Mouse (Mus musculus) megakaryocyte, embryonic 14.5 days (primary cell): Measurements from ENCODE around the gene Gzmm. TPM values are rescaled to one million over a fixed set of nuclear protein-coding genes. Genes with fewer than 3 reads are reported as not detected.
A peak's percentile ranks its signal among the peaks of the same experiment; 100 is the strongest.

Experiments used
- H3K27me3 ChIP-seq: replicated peaks from 2 replicates; pipeline ENCODE3; 2012; ENCODE audit warnings: inconsistent platforms
- H3K36me3 ChIP-seq: replicated peaks from 2 replicates; pipeline ENCODE3; 2012; ENCODE audit warnings: low read length, inconsistent platforms, mixed read lengths
- H3K4me1 ChIP-seq: 2 replicates; pipeline ENCODE4 v1.6.1; 2012; ENCODE audit warnings: inconsistent platforms
- H3K4me3 ChIP-seq: replicated peaks from 2 replicates; pipeline ENCODE3; 2012; ENCODE audit warnings: moderate library complexity, mild to moderate bottlenecking, inconsistent platforms
- H3K9me3 ChIP-seq: 2 replicates; pipeline ENCODE4 v1.6.1; 2012; ENCODE audit warnings: inconsistent platforms
- FLI1 ChIP-seq: IDR thresholded peaks from 2 replicates; pipeline ENCODE4 v1.6.1; 2012; ENCODE audit warnings: low read length, inconsistent platforms, mixed read lengths
- GATA1 ChIP-seq: IDR thresholded peaks from 3 replicates; pipeline ENCODE4 v1.6.1; 2012; ENCODE audit warnings: mixed read lengths, low read length, inconsistent platforms, borderline replicate concordance
- polyA plus RNA-seq: library from polyadenylated mRNA; stranded (reverse); fragments of >175 nt; gene quantifications from 2 replicates; pipeline ENCODE4 v1.2.3, GENCODE M21; 2012; ENCODE audit warnings: low replicate concordance; ENCODE audit not compliant: insufficient read depth

Gene Gzmm
- polyA plus RNA-seq, 1 experiment: 2.2 TPM

DNA sequence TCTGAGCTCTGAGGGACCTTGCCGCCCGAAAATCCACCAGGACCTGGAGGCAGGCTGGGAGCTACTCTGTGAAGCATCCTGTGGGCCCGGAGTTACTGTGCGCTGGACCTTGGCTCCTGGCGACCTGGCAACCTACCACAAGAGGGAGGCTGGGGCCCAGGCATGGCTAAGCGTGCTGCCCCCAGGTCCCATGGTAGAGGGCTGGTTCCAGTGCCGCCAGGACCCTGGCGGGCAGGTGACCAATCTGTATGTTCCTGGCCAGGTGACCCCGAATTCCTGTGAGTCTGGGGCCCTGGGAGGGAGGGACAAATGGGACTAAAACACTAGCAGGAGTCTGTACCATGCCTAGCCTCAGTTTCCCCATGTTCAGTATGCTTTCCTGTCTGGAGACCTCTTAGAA, 22.3 kb upstream of the Gzmm start:
- Histone ChIP-seq H3K27me3 (peaks cover 20% of the 10 kb centered on the region), H3K36me3 (no peaks in the 10 kb centered on the region), H3K4me3 (no peak overlapping the region), H3K9me3 (no peaks in the 10 kb centered on the region), H3K4me1 (peaks cover 40% of the 10 kb centered on the region)
- TF ChIP-seq GATA1: no peak
- no peak for TF ChIP-seq FLI1

DNA sequence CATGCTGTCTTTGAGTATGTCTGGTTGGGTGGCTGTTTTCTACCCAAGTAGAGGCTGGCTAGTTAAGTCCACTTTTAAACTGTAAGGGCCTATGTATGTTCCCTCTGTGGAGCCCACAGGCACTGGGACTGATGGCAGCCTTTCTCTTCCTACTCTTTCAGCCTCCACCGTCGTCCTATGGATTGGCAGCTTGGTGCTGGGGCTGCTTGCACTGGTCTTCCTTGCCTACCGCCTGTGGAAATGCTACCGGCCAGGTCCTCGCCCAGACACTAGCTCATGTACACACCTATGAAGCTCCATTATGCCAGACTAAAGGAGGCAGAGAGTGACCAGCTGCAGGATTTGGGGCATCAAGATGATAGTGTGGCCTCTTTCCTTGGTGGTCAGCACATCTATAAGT, 20.7 kb upstream of the Gzmm start:
- Histone ChIP-seq H3K36me3 (peaks cover 12% of the 10 kb centered on the region), H3K4me1 (peaks cover 40% of the 10 kb centered on the region), H3K4me3 (no peak overlapping the region), H3K9me3 (no peaks in the 10 kb centered on the region), H3K27me3 (peaks cover 12% of the 10 kb centered on the region)
- TF ChIP-seq GATA1 (no peak), FLI1 (no peak)

DNA sequence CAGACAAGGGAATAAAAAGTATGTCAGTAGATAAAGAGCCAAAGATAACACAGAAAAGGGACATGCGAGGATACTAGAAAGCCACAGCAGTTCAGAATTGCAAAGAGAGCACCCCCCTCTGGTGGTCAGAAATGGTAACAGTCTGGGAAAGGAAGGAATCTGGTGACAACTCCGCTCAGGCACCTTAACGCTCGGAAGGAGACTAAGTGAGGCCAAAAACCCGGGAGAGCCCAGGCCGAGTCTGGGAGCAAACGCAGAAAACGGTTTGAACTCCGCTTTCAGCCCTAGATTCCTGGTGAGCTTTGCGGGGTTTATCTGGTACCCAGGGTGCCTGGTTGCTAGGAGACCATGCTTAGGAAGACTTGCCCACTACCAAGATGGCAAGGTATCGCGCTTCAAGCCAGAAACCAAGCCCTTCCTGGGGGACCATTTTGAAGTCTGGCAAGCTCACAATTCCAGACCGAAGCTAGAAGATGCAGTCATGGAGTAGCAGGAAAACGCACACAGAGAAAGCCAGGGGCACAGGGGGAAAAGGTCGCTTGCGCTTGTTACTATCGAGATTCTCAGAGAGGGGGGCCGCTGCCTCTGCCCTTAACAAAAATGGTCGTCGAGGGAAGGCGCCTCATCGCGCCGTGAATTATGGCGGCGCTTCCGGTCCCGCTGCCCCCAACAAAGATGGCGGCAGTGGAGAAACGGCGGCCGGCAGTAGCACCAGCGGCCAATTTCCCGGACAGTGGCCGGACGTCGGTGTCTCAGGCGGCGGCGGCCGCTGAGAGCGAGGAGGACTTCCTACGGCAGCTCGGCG, 19.8 kb upstream of the Gzmm start, which contains the start of gene Tpgs1:
Gene Tpgs1 (plus strand): TSS at position 599 of the 805 bp plus-strand sequence.
- no peak; the same call in 1 of the 2 replicates for TF ChIP-seq FLI1
- H3K4me1 ChIP-seq: peaks cover 37% of the 10 kb centered on the region
- no peaks in the 10 kb centered on the region for H3K9me3 ChIP-seq
- peak within 1 kb of the TSS; percentile 98 for H3K4me3 ChIP-seq
- peaks cover 12% of the 10 kb centered on the region for H3K27me3 ChIP-seq
- H3K36me3 ChIP-seq: peaks cover 21% of the 10 kb centered on the region

DNA sequence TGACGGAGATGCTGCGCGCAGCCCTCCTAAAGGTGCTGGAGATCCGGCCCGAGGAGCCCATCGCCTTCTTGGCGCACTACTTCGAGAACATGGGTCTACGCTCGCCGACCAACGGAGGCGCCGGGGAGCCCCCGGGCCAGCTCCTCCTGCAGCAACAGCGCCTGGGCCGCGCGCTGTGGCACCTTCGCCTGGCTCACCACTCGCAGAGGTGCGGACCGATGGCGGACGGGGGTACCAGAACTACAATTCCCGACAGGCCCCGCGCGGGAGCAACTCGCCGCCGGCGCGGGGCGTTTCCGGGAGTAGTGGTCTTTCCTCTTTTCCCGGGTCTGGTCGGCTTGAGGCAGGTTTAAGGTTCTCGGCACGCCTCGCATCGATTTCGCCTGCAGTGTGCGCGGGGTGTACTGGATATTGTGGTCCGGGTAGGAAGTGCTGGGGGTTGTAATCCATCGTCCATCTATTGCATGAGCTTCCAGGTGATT, 19.2 kb upstream of the Gzmm start:
- H3K36me3 ChIP-seq: peaks cover 28% of the 10 kb centered on the region
- H3K4me1 ChIP-seq: peaks cover 34% of the 10 kb centered on the region
- no peak for TF ChIP-seq GATA1
- no peak for TF ChIP-seq FLI1
- peaks cover 12% of the 10 kb centered on the region for H3K27me3 ChIP-seq
- no peaks in the 10 kb centered on the region for H3K9me3 ChIP-seq
- peak overlapping the region; percentile 98 for H3K4me3 ChIP-seq

DNA sequence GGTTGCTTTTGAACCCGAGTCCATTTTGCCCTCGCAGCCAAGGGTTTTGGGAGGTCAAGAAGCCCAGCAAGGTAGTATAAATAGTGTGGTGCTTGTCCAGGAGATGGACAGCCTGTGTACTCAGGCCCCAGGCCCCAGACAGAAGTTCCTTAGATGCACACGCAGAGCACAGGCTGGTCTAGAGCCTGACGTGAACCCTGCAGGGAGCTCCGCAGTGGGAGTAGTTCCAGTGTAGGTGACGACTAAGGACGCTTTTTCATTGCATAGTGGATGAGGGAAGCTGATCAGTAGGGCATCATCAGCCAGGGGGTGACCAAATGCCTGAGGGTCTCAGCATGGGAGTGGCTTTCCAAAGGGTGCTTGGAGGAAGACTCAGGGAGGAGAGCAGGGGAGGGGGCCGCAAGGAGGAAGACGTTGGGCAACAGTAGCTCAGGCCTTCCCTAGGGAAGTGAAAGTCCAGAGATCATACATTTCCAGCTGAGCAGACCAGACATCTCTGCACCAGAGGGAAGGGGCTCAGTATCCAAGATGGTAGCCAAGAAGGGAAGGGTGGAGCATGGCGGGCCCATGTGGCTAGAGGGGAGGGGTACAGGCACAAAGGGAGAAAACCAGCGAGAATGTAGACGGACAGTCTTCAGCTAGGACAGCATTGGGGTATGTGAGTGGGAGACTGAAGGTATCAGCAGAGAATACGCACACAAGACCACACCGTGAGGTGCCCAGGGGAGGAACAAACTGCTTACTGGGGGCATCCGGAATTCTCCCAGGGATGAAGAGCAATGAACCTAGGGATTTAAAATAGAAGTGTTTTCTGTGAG, 18.5 kb upstream of the Gzmm start:
- Histone ChIP-seq H3K9me3 (no peaks in the 10 kb centered on the region), H3K4me3 (peak overlapping the region; percentile 98), H3K36me3 (peaks cover 32% of the 10 kb centered on the region), H3K4me1 (peaks cover 34% of the 10 kb centered on the region), H3K27me3 (peaks cover 6% of the 10 kb centered on the region)
- TF ChIP-seq GATA1: no peak
- TF ChIP-seq FLI1: no peak

DNA sequence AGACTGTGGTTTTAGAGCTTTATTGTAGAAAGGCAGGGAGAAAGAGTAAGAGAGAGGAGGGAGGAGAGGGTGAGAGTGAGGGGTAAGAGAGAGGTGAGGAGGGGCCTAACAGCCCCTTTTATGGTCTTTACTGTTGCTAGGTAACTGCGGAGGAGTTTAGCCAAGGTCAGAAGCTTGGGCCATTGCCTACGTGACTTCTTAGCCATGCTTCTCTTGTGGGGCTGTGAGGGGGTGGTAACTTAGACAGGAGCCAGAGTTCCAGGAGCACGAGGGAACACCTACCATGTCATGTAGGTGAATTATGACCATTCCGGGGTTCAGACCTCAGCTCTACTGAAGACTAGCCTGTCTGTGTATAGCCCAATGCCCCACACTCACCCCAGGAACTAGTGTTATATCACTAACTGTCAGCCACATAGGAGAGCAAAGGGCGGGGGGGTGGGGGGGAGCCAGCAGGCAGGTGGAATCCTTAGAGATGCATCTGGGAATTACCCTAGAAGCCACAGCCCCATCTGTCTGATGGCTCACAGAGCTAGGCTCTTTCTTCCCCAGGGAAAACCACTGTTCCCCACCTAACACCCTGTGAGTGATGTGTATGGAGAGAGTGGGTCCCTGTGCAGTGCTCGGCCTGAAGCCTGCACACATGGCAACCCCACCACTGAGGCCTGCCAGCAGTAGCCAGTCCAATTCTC, 17.3 kb upstream of the Gzmm start:
- TF ChIP-seq FLI1 (no peak), GATA1 (no peak)
- H3K9me3 ChIP-seq: no peaks in the 10 kb centered on the region
- H3K4me1 ChIP-seq: peaks cover 34% of the 10 kb centered on the region
- H3K4me3 ChIP-seq: no peak overlapping the region
- peaks cover 45% of the 10 kb centered on the region for H3K36me3 ChIP-seq
- no peaks in the 10 kb centered on the region for H3K27me3 ChIP-seq

DNA sequence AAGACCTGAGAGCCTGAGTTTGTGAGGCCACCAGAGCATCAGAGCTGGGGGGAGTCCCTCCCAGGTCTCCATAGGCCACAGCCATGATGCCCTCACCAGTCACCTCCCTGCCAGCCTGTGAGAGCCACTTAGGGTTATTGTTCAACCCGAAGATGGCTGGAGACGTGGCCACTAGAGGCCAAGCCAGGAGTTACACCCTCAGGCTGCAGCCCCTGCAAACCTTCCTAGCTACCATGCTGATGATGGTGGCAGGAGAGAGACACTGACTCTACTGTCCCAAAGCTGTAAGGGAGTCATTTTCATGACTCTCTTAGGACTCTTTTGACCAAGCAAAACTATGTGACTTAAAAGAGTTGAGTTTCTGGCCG, 16.7 kb upstream of the Gzmm start:
- Histone ChIP-seq H3K27me3 (no peaks in the 10 kb centered on the region), H3K4me3 (no peak overlapping the region), H3K9me3 (no peaks in the 10 kb centered on the region), H3K36me3 (peaks cover 47% of the 10 kb centered on the region), H3K4me1 (peaks cover 34% of the 10 kb centered on the region)
- TF ChIP-seq GATA1 (no peak), FLI1 (no peak)

DNA sequence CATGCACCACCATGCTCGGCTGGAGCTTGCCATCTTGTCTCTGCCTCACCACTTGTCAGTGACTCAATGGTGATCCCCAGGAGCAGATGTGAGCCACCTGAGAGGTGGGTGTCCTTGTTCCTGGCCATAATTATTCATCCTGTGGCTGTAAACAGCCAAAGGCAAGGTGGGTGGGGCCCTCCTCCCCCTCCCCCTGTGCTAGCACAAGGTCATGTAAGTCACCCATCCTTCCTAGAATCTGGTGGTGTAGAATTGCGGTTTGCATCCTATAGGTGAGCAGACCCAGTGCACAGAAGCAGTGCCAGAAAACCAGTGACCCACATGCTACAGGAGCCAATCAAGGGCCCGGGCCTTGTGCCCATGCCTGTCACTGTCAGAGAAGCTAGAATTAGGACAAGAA, 15.8 kb upstream of the Gzmm start:
- Histone ChIP-seq H3K4me1 (peaks cover 34% of the 10 kb centered on the region), H3K9me3 (peaks cover under 1% of the 10 kb centered on the region), H3K4me3 (no peak overlapping the region), H3K27me3 (no peaks in the 10 kb centered on the region), H3K36me3 (peaks cover 47% of the 10 kb centered on the region)
- no peak for TF ChIP-seq FLI1
- no peak for TF ChIP-seq GATA1

DNA sequence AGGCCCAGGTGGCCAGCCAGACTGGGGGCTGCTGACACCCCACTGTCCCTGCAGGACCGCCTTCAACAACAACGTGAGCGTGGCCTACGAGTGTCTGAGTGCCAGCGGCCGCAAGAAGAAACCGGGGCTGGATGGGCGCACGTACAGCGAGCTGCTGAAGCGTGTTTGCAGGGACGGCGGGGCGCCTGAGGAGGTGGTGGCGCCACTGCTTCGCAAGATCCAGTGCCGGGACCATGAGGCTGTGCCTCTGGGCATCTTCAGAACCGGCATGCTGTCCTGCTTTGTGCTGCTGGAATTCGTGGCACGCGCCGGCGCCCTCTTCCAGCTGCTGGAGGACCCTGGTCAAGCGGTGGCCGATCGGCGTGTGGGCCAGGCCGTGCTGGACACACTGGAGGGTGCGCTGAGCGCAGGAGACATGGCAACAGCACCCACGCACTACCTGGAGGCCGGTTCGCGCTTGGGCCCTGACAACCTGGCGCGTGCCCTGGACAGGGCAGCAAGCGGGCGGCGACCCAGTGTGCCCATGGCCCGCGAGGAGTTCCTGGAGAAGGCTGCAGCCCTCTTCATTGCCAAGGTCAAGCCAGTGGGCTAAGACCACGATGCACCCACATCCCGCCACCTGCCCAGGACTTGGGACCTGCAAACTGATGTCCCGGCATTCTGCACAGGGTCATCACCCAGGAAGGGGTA, 13.3 kb upstream of the Gzmm start:
- H3K27me3 ChIP-seq: no peaks in the 10 kb centered on the region
- H3K4me1 ChIP-seq: peaks cover 23% of the 10 kb centered on the region
- peaks cover 49% of the 10 kb centered on the region for H3K36me3 ChIP-seq
- H3K4me3 ChIP-seq: no peak overlapping the region
- TF ChIP-seq FLI1 (no peak), GATA1 (no peak)
- H3K9me3 ChIP-seq: peaks cover 11% of the 10 kb centered on the region
